Mouse (Mus musculus): ENCODE measurements at regions not wholly inside any gene's neighbourhood (a gene's known extent, or its start where the extent isn't known, plus 50 kb on each side); places are given as distances from the start of the nearest gene placed in this dataset.

DNA sequence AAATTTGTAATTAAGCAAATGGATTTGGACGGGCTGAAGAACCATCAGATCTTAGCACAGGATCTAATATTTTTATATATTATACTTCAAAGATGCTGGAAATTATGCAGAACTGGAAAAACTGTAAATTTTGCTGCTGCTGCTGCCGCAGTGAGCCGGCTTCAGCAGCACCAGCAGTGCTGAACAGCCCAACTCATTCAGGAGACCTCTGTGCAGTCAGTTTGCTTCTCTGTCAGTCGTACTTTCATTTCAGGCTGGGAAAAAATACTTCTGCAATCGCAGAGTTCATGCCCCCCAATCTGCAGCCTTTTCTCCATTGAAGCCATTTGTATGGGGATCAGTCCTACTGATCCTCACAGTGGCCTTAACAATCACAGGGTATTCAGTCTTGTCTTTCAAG is 53.4 kb upstream of the Trpc3 start:
- H3K36me3 ChIP-seq (ENCODE audit: control insufficient read depth, insufficient read depth): no peaks in the 10 kb centered on the region
- 76% methylated on average over 5 of the region's 5 CpGs for WGBS
- ATAC-seq: no peak

DNA sequence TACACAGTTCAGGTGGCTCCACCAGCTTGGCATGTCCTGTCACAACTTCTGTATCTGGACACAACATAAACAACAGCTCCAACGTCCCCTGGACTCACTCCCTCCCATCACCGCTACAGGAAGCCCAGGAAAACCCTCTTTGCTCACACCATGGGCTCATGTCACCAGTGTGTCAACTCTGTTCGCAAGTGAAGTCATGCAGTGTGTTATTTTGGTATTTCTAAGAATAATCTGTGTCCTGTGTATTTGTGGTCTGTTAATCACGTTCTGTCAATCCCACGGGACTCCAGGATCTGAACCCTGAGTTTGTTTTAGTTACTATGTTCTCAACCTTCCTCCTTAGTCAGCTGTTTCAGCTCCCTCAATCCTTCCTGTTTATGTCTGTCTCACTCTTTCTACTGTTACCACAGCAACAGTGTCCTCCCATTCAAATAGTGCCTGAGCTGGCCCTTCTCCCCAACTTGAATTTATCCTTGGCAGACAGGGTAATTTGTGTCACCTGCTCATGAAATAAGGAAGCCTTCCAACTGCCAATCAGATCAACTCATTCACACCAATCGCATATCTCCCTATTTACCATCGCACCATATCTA is 64.5 kb upstream of the Trpc3 start:
- no peak overlapping the region for H3K9ac ChIP-seq (ENCODE audit: low read depth, low read length)
- ATAC-seq: no peak
- WGBS: 65% methylated on average over 7 of the region's 7 CpGs
- H3K9me3 ChIP-seq (ENCODE audit: control insufficient read depth): no peaks in the 10 kb centered on the region
- H3K36me3 ChIP-seq (ENCODE audit: control insufficient read depth, insufficient read depth): no peaks in the 10 kb centered on the region
- H3K27me3 ChIP-seq (replicated peaks; ENCODE audit: control insufficient read depth, insufficient read depth, low read length): no peaks in the 10 kb centered on the region
- no peak overlapping the region for H3K27ac ChIP-seq (ENCODE audit: low read depth, low read length)
- no peak overlapping the region for H3K4me3 ChIP-seq (ENCODE audit: low read depth, low read length)
- H3K4me2 ChIP-seq (replicated peaks; ENCODE audit: low read depth): no peak overlapping the region
- H3K4me1 ChIP-seq (replicated peaks; ENCODE audit: control insufficient read depth, insufficient read depth, low read length): no peaks in the 10 kb centered on the region
- TF ChIP-seq CTCF (IDR thresholded peaks at IDR 0.05; ENCODE audit: low read depth): no peak

More for the DNA sequence above, 53.4 kb upstream of the Trpc3 start:
- no peaks in the 10 kb centered on the region for H3K9me3 ChIP-seq (ENCODE audit: control insufficient read depth)
- no peak for TF ChIP-seq CTCF (IDR thresholded peaks at IDR 0.05; ENCODE audit: low read depth)
- H3K4me3 ChIP-seq (ENCODE audit: low read depth, low read length): no peak overlapping the region
- H3K4me2 ChIP-seq (replicated peaks; ENCODE audit: low read depth): no peak overlapping the region
- no peak overlapping the region for H3K27ac ChIP-seq (ENCODE audit: low read depth, low read length)
- H3K4me1 ChIP-seq (replicated peaks; ENCODE audit: control insufficient read depth, insufficient read depth, low read length): no peaks in the 10 kb centered on the region
- no peak overlapping the region for H3K9ac ChIP-seq (ENCODE audit: low read depth, low read length)
- no peaks in the 10 kb centered on the region for H3K27me3 ChIP-seq (replicated peaks; ENCODE audit: control insufficient read depth, insufficient read depth, low read length)

DNA sequence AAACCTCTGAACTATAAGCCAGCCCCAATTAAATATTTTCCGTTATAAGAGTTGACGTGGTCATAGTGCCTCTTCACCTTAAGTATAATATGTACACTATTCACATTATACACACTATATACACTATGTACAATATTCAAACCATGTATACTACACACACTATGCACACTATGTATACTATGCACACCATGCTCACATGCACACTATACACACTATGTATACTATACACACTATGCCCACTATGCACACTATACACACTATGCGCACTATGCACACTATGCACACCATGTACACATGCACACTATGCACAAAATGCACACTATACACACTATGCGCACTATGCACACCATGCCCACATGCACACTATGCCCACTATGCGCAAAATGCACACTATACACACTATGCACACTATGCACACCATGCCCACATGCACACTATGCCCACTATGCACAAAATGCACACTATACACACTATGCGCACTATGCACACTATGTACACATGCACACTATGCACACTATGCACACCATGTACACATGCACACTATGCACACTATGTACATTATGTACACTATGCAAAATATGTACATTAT is 72.2 kb upstream of the Trpc3 start:
- no peaks in the 10 kb centered on the region for H3K27me3 ChIP-seq (replicated peaks; ENCODE audit: control insufficient read depth, insufficient read depth, low read length)

DNA sequence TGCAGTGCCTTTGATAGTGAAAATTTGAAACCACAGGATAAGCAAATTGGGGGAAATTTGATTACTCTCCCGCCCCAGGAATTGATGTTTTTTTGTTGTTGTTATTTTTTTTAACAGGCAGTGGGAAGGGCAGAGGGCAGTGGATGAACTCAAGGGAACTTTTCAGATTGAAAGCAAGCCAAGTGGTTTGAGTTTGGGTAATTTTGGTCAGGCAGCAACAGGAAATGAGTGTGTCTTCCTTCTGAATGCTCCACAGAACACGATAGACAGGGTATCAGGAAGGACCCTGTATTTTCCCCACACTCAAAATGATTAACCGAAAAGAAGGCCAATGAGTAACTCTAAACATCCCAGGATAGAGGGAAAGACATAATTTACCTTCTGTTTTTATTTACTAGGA is 72.9 kb upstream of the Trpc3 start:
- Histone ChIP-seq H3K9ac (ENCODE audit: low read depth, low read length) (no peak overlapping the region), H3K9me3 (ENCODE audit: control insufficient read depth) (no peaks in the 10 kb centered on the region), H3K36me3 (ENCODE audit: control insufficient read depth, insufficient read depth) (no peaks in the 10 kb centered on the region), H3K4me2 (replicated peaks; ENCODE audit: low read depth) (no peak overlapping the region), H3K4me1 (replicated peaks; ENCODE audit: control insufficient read depth, insufficient read depth, low read length) (no peaks in the 10 kb centered on the region), H3K27ac (ENCODE audit: low read depth, low read length) (no peak overlapping the region), H3K27me3 (replicated peaks; ENCODE audit: control insufficient read depth, insufficient read depth, low read length) (no peaks in the 10 kb centered on the region), H3K4me3 (ENCODE audit: low read depth, low read length) (no peak overlapping the region)
- TF ChIP-seq CTCF (IDR thresholded peaks at IDR 0.05; ENCODE audit: low read depth): no peak
- 67% methylated on average over 3 of the region's 3 CpGs for WGBS
- ATAC-seq: no peak

More for the DNA sequence above, 72.2 kb upstream of the Trpc3 start:
- Histone ChIP-seq H3K4me2 (replicated peaks; ENCODE audit: low read depth) (no peak overlapping the region), H3K4me1 (replicated peaks; ENCODE audit: control insufficient read depth, insufficient read depth, low read length) (no peaks in the 10 kb centered on the region), H3K9me3 (ENCODE audit: control insufficient read depth) (no peaks in the 10 kb centered on the region), H3K4me3 (ENCODE audit: low read depth, low read length) (no peak overlapping the region), H3K27ac (ENCODE audit: low read depth, low read length) (no peak overlapping the region), H3K9ac (ENCODE audit: low read depth, low read length) (no peak overlapping the region), H3K36me3 (ENCODE audit: control insufficient read depth, insufficient read depth) (no peaks in the 10 kb centered on the region)
- 94% methylated on average over 6 of the region's 6 CpGs for WGBS
- ATAC-seq: no peak
- no peak for TF ChIP-seq CTCF (IDR thresholded peaks at IDR 0.05; ENCODE audit: low read depth)

DNA sequence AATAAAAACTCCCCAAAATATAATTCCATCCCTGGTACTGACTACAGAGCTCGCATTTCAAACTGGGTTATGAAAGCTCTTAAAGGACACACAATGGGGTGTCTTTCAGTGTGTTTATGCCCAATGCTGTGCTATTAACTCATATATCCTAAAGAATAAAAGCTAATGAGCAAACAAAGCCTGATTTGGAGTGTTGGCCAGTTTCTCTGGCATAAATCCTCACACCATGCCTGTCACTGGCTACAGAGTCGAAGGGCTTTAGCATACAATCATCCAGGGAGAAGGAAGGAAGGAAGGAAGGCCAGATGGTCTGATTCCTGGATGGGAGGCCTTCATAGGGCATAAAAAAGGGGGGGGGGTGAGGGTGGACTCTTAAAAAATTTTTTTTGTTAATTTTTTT is 74.8 kb upstream of the Trpc3 start:
- WGBS: 63% methylated on average over 2 of the region's 2 CpGs
- Histone ChIP-seq H3K9ac (ENCODE audit: low read depth, low read length) (no peak overlapping the region), H3K9me3 (ENCODE audit: control insufficient read depth) (no peaks in the 10 kb centered on the region), H3K4me1 (replicated peaks; ENCODE audit: control insufficient read depth, insufficient read depth, low read length) (no peaks in the 10 kb centered on the region), H3K36me3 (ENCODE audit: control insufficient read depth, insufficient read depth) (no peaks in the 10 kb centered on the region), H3K27me3 (replicated peaks; ENCODE audit: control insufficient read depth, insufficient read depth, low read length) (no peaks in the 10 kb centered on the region), H3K4me2 (replicated peaks; ENCODE audit: low read depth) (no peak overlapping the region), H3K4me3 (ENCODE audit: low read depth, low read length) (no peak overlapping the region), H3K27ac (ENCODE audit: low read depth, low read length) (no peak overlapping the region)
- no peak for ATAC-seq
- no peak for TF ChIP-seq CTCF (IDR thresholded peaks at IDR 0.05; ENCODE audit: low read depth)

DNA sequence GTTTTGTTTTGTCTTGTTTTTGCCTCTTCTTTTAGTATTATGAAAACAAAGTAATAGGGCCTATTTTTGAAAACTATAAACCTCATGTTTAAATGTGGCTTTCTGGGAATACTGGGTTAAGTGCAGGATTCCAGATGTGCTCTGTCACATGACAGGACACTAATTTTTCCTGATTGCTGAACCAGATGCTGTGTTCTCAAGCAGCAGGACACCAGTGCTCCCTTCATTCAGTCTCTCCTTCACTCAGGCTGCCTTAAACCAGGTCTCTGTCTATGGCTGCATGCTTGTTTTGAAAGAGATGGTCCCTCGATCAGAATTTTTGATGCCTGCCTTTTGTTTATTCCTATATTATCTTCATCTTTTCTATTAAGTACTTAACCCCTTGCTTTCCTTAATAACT is 80.1 kb upstream of the Trpc3 start:
- no peaks in the 10 kb centered on the region for H3K27me3 ChIP-seq (replicated peaks; ENCODE audit: control insufficient read depth, insufficient read depth, low read length)
- H3K4me2 ChIP-seq (replicated peaks; ENCODE audit: low read depth): no peak overlapping the region
- H3K36me3 ChIP-seq (ENCODE audit: control insufficient read depth, insufficient read depth): no peaks in the 10 kb centered on the region
- ATAC-seq: no peak
- WGBS: 67% methylated on average over 1 of the region's 1 CpGs
- no peaks in the 10 kb centered on the region for H3K9me3 ChIP-seq (ENCODE audit: control insufficient read depth)
- no peak overlapping the region for H3K4me3 ChIP-seq (ENCODE audit: low read depth, low read length)
- H3K27ac ChIP-seq (ENCODE audit: low read depth, low read length): no peak overlapping the region
- no peak overlapping the region for H3K9ac ChIP-seq (ENCODE audit: low read depth, low read length)
- no peak for TF ChIP-seq CTCF (IDR thresholded peaks at IDR 0.05; ENCODE audit: low read depth)
- no peaks in the 10 kb centered on the region for H3K4me1 ChIP-seq (replicated peaks; ENCODE audit: control insufficient read depth, insufficient read depth, low read length)

All from intestine, postnatal 0 days (tissue).